Mouse (Mus musculus) left cerebral cortex, postnatal 25 days (tissue): ENCODE data around the gene Kcne1l. TPM values are rescaled to one million over a fixed set of nuclear protein-coding genes. Genes with fewer than 3 reads are reported as not detected.

ENCODE experiments used
- DNase-seq, 2 experiments: peaks; one replicate each; pipeline ENCODE4 v3.0.0; 2022; ENCODE audit warnings: low spot score in 2 of 2, mixed read lengths in 1 of 2
- intact Hi-C: fragments of 180-260 bp; cut with DNase I; formaldehyde crosslinking; loops from one replicate; pipeline ENCODE4 v1.15.1; 2025
- total RNA-seq, 2 experiments: library from RNA; stranded (reverse); gene quantifications; 2 replicates each; pipeline ENCODE4 v1.2.3; 2021

Kcne1l gene
- total RNA-seq = 1 to 10 TPM; 2.5 to 3.0 TPM

DNA sequence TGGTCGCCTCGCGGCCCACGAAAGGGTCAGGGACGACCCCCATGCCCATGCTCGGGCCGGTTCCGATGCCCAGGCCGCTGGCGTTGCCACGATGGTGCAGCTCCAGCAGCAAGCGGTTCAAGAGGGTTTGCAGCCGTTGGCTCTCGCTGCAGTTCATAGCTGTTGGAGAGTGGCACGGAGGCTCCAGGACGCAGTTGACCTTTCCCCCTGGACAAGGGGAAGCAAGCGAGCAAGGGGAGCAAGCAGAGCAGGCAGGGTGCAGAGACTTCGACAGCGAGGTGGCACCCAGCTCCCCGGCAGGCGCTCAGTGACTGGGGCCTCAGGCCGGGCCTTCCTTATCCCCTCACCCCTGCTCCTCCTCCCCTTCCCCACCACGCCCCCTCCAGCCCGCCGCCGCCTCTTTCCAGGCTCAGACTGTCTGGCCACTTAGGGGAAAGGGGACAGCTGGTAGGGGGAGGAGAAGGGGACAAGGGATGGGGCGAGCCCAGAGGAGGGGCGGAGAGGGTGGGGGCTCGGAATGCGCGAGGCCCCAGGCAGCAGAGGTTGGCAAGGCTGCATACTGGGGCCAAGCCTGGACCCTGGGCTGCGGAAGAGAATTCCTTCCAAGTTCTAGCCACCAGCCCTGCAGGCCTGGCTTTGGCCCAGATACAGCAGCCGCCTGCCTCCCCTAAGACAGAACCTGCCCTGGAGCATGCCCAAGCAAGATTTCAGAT is at the start of gene Kcne1l:
Gene Kcne1l (minus strand): TSS at position 426 of the 713 bp plus-strand sequence.
- DNase-seq = no peak
- intact Hi-C loops = no loop called here

DNA sequence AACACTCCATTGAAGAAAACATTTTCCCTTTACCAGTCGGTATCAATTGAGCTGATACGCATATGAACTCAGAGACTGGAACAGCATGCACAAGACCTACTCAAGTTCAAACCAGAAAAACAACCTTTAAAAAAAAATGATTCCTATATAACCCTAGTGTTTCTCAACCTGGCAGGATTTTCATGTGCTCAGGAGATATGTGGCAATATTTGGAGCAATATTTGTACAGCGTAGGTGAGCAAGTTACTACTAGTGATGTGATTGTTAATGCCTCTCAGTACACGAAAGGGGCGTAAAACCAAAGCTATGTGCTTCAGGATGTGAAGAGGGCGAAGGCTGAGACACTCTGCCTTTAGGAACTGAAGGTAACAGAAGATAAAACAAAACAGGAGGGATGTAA is 30.1 kb upstream of the Kcne1l start:
- intact Hi-C loops = no loop called here
- no peak for DNase-seq

DNA sequence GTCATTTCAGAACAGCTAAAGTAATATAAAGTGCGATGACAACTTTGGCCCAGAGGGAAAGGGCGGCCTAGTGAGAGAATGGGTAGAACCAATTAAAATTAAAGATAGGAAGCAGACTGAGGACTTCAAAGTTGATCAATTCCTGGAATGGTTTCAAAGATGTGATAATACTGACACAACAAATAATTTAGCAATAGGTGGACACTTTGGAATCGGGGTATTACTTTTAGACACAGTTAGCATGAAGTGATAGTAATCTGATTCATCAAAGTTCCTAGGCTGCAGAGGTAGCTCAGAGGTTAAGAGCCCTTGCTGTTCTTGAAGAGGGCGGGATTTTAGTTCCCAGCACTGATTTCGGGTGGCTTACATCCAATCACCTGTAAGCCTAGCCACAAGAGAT is 29.4 kb upstream of the Kcne1l start:
- DNase-seq = no peak
- intact Hi-C loops = no loop called here

DNA sequence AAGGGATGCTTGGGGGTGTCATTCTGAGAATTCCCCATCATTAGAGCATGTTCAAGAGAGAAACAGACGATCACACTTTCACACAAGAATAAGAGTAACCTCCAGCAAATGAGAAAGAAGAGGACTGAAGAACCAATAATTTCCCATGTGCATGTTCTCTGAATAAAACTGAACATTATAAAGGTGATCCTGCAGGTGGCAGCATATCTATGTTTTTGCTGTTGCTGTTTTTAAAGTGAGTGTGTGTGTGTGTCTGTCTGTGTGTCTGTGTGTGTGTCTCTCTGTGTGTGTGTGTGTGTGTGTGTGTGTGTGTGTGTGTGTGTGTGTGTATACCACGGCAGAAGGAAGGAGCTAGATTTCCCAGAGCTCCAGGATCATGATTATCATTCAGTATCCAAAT is 19.7 kb upstream of the Kcne1l start:
- intact Hi-C loops = no loop called here
- no peak for DNase-seq

DNA sequence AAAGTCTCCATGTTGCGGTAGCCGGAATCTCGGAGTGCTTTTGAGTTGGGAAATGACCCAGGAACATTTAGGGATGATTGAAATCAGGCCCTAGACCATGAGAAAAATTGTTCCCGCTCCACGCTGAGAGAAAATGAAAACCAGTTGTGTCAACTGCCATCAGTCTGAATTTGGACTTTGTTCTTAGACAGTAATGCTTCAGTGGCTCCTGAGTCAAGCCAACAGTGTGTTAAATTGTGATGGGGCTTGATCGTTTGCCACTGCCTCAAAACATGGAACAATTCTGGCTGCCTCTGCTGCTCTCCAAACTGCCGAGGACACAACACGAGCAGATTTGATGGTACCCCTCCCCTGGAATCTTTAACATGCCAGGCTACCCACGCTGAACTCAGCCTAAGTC is 10.0 kb upstream of the Kcne1l start:
- DNase-seq = no peak
- intact Hi-C loops = no loop called here

DNA sequence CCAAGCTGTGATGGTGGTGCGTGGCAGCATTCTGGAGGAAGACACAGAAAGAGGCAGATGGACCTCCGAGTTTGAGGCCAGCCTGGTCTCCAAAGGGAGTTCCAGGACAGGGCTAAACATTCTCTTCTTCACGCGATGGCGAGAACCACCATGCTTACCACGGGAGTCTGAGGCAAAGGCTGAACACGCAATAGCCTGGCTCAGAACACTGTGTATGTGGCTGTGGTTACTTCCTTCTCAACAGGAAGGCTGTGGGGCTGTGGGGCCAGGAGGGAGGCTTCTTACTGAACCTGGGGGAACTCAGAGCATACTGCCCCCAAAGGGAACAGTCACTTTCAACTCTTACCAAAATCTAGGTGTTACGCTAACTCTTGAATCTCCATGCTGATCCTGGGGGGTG is 9.2 kb upstream of the Kcne1l start:
- no peak for DNase-seq
- intact Hi-C loops = no loop called here

DNA sequence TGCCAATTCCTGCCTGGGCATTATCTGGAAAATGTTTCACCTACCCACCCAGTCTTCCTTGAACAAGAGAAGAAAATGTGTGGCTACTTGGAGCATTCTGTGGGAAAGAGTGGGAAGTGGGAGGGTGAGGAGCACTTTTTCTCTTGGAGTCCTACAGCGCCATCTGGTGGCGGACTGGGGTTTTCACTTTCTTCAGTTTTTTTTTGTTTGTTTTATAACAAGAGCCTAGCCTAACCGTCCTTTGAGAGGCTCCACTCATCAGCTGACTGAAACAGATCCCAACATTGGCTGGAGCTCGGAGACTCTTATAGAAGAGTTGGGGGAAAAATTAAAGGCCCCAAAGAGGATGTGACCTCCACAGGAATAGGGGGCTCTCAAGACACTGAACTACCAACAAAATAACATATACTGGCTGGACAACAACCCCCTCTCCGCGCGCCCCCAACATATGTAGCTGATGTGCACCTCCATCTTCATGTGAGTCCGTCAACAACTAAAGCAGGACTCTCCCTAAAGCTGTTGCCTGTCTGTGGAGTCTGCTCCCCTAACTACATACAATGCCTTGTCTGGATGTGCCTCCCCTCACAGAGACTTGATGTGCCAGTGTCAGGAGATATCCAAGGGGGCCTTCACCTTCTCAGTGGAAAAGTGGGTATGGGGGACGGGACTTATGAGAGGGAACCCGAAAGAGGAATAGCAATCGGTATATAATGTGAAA is 8.4 kb upstream of the Kcne1l start:
- intact Hi-C loops = loop anchor here (1.0 to 5.0 kb wide), 2 partner anchors 77 to 114 kb away; no protein-coding TSS in a partner anchor
- peak; percentile 75 to 93 for DNase-seq

DNA sequence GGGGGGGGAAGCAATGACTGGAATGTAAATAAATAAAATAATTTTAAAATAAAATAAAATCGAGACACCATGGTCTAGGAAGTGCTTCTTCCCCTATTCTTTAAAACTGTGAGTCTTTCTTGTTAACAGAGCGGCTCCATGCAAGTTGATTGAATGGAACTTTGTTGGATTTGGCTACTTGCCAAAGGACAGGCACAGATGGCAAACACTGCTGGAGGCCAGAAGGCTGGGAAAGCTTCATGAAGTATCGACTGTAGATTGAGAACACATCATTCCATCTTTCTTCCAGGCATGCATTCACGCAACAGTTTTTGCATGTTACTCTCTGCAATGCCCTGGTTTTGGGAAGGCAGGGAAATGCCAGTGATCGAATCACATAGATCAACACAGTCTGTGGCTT is 4.3 kb upstream of the Kcne1l start:
- intact Hi-C loops = loop anchor here (5.0 kb wide), 1 partner anchor 73 kb away; no protein-coding TSS in a partner anchor
- no peak for DNase-seq

DNA sequence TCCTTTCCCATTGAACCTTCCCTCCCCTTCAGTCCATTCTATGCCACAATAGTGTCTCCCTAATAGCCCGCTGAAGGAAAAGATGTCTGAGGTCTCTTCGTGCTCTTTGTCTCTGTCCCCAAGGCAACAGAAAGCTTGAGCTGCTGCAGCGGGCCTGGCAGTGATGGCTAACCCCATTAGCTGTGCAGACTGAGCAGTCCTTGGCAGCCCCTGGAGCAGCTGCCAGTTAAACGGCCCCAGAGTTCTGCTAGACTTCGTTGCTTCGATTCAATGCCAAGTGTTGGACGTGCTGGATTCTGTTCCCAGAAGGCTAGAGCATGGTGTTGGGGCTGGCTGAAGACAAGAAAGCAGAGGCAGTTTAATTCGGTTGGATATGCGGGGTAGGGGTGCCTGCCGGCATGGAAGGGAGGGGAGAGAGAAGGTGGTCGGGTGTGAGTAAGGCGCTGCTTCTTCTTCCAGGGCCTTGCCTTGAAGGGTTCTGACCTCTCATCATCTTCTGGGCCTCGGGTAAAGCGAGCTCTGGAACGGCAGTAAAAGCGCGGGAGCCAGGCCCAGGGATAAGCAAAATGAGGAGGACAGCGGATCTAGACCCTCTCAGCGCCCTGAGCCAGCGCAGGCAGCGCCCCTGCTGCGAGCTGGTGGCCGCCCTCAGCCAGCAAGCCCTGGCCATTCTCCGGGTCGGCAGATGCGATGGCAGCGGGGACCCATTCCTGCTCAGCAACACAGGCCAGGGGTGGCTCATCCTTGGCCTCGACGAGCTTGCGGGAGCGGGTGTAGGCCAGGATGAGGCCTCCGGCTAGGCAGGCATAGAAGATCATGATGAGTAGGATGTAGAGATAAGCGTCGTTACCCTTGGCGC is 855 bp downstream of the Kcne1l start:
- intact Hi-C loops = no loop called here
- peak in 1 of 2 experiments; percentile 29 for DNase-seq

DNA sequence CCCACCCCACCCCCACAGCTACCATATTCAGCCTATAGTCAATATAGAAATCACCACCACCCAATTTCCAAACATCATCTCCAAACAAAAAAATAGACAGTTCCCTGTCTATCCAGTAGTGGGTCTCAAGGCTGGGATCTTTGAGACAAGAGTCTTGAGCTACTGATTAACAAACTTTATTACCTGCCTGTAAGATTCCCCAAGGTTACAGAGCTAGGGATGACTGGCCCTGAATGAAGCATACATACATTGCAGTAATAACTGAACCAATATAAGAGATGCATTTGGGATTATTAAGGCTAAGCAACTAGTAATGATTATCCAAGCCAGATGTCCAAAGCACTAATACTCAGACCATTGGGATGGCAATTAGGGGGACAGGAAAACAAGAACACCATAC is 1.5 kb downstream of the Kcne1l start:
- no peak for DNase-seq
- intact Hi-C loops = no loop called here

DNA sequence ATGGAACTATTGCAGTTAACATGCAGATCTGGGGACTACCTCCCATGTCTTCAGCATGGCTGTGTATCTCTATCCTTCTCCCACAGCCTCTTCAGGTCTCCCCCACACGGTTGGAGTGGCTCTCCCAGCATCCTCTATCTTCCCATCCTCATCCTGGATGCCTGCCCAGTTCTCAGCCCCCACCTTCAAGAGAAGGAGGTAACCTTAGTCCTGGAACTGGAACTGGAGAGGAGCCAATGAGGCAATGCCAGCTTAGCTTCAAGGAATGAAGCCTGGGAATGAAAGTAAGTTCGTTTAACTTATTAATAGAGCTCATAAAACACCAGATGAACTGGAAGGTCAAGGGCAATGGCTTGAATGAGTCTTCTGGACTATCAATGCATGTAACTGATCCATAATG is 2.6 kb downstream of the Kcne1l start:
- no peak for DNase-seq
- intact Hi-C loops = no loop called here

DNA sequence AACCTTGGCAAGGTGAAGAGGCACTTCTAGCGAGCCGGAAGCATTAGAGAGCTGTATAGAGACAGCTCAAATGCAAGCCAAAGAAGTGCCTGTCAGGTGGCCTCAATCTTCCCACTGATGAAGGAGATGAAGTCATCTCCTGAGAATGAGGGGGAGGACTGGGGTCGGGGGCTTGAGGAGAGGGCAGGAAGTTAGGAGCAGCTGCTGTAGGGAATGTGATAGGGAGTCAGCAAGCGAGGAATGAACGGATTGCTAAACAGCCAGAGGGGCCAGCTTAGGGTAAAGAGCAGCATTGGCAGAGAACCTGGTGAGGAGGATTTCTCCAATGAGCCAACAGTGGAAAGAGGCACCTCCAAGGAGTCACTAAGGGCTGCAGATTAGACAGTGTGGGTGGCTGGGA is 20.2 kb downstream of the Kcne1l start:
- intact Hi-C loops = loop anchor here (10.0 kb wide), 1 partner anchor 681 kb away; no protein-coding TSS in a partner anchor

DNA sequence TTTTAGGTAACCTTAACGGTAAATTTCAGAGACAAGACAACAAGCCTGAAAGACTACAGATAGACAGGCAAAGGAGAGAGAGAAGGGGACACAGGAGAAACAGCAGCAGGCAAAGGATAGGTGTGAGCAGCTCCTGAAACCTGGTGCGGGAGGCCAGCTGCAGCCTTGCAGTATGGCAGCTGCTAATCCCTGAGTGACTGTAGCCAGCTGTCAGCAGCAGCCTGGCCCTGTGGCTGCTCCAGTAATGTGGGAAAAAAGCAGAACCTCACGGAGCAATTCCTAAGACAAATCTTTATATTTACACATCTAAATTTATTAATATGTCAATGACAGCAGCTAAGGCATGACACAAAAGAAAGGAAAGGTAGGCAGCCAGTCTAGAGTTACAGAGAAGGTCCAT is 29.5 kb downstream of the Kcne1l start:
- intact Hi-C loops = no loop called here
- no peak for DNase-seq

More for the DNA sequence above, 20.2 kb downstream of the Kcne1l start:
- DNase-seq = no peak

DNA sequence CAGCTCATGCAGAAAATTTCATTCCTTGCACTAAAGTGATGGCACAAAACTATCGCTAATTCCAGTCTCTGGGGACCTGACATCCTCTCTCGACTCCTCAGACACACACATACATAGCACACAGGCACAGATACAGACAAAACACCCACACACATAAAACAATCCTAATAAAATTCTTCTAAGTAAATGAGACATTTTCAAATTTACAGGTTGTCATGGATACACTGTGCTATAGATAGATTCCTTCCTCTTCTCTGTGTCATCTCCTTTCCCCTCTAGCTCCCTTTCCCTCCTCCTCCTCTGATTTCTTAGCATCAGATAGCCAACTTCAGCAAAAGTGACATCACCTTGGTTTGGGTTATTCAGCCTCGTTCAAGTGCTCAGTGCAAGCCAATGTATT is 30.1 kb downstream of the Kcne1l start:
- intact Hi-C loops = no loop called here
- DNase-seq = peak in 1 of 2 experiments; percentile 1

Other genes starting within 250 kb of the Kcne1l start
- under 1 TPM; 0.32 to 0.57 TPM for gene Gucy2f, start 109.4 kb downstream of the Kcne1l start, total RNA-seq
- gene Nxt2, start 79.5 kb downstream of the Kcne1l start, total RNA-seq = 10 to 100 TPM; 28.9 to 32.3 TPM
- 10 to 100 TPM; 68.3 to 78.8 TPM for gene Acsl4, start 84.2 kb upstream of the Kcne1l start, total RNA-seq